Mouse (Mus musculus) c-Kit-negative CD71-positive TER-119-positive erythroid progenitor cells, embryonic 14.5 days (primary cell): ENCODE measurements at regions not wholly inside any gene's neighbourhood (a gene's known extent, or its start where the extent isn't known, plus 50 kb on each side); places are given as distances from the start of the nearest gene placed in this dataset.

ENCODE experiments used
- DNase-seq: peaks from one replicate; pipeline ENCODE4 v3.0.0-alpha.2; 2013; ENCODE audit warnings: low read depth, low spot score

DNA sequence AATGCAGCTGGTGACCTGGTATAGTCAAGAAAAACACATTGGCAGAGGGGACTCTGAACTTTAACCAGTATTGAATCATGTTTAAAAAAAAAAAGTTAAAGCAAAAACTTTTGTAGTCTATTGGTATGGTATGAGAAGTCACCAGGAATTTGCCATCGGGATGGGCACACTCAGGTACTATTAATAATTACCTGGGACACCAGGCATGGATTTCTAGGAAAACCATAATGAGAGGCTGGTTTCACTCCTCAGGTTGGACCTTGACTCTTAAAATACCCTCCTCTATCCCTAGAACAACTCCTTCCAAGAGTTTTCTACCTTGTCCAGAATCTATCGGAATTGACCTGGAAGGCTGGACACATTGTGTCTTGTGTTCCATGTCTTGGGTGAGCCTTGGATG lies 155.5 kb upstream of the Foxq1 start:
- no peak for DNase-seq

DNA sequence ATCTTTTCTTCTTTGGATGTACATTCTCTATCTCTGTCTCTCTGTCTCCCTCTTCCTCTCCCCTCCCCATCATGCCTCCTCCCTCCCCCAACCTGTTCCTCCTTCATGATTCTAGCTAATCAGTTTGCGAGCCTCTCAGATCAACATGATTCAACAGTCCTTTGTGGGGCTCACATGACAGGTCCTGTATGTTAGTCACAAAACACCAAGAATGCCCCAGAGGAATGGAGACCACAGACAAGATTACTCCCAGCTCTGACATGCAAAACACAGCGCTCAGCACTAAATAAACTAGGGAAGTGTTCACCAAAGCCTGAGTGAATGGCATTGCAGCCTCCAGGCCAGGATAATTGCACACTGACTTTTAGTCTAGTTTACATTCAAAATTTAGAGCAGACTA lies 150.6 kb upstream of the Foxq1 start:
- no peak for DNase-seq

DNA sequence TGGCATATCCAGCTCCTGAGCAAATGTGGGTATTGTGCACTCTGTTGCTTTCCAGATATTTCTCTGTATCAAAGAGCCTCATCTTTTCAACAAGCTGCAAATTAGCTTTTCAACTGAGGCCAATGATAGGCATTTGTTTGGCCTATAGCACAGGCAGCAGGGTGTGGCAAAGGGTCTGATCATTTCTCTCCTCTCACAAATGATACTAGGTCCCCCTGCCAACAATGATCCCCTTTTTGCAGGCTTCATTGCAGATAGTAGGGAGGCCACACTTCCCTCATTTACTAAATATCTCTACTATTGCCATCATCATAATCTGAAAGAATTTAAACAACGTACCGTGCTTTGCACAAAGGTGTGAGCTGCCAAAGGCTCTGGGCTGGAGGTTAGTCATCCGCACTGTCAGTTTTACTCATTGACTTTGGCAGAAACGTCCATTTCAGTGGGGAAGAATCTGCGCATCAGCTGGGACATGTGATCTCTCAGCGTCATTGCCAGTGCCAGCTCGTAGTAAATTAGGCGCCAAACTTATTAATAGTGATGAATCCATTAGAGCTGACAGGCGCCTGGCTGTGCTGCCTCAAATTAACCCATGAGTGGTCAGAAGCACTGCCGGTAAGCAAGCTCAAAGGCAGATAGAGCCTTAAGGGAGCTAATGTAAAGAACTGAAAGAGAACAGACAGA lies 147.4 kb upstream of the Foxq1 start:
- DNase-seq: no peak

DNA sequence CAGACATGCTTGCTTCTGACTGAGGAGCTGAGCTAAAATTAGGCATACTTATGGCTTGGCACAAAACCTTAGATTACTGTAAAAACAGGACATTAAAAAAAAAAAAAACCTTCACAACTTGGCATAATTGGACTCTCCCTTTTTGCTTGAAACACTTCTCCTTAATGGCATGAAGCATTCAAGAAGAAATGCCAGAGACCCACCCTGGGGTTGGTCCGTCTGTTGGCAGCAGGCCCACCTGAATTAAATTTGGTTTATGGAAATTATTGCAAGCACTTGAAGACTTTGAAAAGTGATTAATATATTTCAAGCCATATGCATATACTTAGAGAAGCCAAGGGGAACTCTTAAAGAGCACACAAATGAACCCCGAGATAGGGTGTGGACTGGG lies 146.8 kb upstream of the Foxq1 start:
- DNase-seq: no peak

DNA sequence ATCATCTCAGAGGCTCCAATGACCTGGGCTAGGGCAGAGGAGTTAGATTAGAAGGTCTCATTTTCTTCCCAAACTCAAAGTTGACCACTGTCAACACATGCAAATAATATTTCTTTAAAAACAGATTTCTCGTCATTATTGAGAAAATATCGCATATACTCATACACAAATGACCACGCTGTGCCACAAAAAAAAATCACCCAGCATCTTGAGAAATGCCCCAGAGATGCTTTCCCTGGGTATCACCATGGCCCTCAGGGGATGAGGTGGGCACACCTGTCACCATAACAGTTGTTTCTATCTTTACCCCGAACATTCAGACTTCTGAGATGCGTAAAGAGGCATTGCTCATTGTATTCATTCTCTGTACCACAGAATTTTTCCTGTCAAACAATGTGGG lies 134.4 kb upstream of the Foxq1 start:
- DNase-seq: no peak

DNA sequence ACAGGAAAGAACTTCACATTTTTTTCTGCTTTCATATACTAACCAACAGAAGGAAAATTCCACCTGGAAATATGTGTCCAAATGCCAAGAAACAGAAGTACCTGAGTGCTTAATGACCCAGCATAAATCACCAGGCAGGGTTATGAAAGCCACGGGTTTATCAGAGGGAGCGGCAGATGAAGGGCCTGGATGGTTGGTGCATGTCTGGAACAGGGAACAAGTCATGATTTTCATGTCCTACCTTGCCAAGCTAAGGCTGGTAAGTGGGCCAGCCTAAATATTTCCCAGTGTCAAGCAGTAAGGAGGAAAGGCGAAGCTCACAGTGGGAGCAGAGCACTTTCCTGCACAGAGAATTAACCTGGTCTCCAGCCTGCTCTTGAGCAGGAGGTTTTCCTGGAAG lies 132.3 kb upstream of the Foxq1 start:
- no peak for DNase-seq

DNA sequence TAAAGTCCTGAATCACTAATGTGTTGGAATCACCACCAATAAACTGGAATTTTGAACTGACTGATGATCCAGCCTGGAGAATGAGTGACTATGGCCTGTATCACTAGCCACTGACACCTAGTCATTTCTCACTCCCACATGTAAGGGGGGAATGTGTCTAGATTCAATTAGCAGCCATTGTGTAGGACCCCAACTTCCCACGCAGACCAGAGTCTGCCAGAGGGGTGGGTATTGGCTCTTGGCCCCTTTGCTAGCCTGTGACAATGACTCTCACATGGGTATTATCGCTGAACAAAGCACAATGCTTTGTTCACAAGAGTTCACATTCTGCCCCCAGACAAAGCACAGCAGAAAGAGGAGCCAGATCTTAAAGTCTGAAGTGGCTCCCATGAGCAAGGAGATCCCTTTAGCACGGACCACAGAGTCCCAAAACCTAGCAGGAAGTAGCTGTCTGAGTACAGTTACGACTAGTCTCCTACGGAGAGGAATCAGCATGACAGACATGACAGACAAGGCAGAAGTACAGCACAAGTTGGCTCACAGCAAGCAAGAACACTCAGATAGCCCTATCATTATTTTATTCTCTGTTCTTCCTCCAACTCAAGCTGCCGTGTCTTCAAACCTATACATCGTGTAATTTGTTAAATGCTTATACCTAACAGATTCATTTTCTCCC lies 130.0 kb upstream of the Foxq1 start:
- no peak for DNase-seq

DNA sequence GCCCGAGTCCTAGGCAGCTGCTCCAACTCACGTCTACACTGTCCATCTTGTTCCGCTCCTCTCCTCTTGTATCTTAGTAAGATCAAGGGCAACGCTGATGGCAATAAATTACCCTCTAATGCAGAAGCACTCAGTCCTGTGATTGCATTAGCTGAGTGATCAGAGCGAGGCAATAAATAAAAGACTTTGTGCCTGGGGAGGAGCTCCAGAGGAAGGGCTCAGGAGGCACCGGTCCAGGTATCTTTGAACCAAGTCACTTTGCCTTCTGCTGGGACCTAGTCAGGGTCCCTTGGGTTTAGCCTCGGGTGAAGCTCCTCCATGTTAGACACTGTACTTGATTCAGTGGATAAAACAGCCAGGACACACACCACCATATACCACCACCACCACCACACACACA lies 119.5 kb upstream of the Foxq1 start:
- DNase-seq: no peak

DNA sequence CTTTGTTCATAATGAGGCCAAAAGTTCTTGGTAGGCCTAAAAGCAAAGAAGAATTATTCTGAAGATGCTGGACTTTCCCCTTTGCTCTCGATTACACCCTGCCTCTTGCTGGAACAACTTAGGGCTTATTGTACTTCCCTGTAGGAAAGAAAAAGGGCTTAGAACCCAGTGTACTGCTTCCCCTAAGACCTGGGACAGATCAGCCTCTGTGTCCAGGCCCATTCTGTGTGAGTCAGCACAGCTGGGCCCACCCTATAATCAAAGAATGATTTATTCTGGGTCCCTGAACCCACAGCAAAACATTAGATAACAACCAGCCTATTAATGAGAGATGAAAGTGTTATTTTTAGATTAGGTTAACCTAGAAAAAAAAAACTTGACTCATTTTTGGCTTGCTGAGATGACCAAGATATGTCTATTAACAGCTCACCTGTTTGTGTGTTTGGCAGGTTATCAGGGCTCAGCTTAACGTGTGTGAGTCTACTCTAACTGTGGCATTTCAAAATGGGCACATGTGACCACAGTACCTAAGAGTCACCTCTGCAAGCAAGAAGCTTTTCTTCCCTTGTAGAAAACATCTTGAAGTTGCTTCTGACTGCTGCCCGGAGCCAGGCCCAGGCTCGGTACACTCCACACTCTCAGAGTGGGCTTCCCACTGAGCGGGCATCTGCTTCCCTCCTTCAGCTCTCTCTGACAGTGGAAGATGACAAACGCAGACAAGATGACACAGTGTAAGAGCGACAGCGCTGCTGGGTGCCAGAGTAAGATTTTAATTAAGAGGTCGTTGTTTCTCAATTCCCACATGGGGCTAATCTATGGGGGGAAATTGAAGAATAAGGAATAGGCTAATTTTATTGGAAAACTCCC lies 115.9 kb upstream of the Foxq1 start:
- no peak for DNase-seq

DNA sequence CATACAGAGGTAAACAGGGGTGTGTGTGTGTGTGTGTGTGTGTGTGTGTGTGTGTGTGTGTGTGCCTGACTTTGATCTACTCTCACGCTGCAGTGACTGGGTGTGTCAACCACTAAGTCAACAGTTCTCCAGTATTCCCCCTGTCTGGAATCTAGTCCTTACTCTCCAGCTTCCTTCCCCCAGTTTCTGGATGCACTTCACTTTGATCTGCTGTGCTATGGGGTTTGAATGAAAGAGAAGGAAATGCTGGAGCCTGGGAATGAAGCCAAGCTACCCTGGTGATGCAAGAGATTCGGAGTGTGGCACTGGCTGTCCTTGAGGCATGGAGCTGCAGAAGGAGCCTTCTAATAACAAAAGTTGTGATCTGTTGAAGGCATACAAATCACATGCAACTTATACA lies 97.1 kb upstream of the Foxq1 start:
- no peak for DNase-seq

DNA sequence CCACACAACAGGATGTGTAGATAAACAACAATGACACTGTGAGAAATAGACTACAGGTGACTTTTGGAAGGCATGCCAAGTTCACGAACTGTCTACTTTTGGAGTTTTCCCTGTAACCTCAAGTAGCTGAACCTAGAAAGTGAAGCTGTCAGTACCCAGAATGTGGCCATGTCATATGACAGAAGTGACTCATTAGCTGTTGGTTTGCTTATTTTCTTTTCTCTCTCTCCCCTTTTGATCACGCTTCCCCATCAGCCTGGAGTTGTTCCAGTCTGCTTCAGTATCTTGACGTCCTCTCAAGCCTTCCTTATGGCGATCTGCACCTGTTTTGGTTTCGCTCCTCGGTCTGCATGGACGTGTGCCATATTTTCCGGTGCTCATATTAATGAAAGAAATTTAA lies 90.8 kb upstream of the Foxq1 start:
- no peak for DNase-seq

DNA sequence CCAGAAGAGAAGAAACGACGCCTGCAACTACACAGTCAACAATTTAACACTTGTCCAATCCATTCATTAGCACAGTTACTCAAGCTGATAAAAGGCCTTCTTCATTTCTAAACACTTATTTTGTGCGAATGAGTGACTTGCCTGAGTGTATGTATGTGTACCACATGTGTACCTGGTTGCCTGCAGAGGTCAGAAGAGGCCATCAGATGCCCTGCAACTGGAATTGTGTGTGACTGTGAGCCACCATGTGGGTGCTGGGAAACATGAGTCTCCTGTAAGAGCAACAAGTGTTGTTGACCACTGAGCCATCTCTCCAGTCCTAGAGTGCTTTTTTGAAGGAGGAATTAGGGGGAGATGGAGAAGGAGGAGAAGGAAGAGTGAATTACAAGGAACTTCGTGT lies 90.2 kb upstream of the Foxq1 start:
- DNase-seq: no peak

DNA sequence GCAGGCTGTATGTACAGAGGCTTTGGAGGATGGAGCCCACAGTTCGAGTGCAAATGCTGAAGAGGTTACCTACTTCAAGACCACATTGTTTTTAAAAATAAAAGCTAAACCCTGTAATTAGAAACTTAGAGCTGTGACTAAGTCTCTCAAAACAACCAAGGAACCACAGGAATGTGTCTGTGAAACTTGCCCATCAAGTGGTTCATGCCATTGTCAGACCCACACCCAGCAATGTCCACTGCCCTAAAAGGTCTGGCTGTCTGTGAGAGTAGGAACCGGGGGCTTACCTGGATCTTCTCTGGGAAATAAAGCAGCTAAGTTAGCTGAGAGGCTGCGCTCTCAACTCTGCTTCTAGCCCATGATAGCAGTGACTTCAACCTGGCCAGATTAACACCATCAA lies 87.8 kb upstream of the Foxq1 start:
- no peak for DNase-seq

DNA sequence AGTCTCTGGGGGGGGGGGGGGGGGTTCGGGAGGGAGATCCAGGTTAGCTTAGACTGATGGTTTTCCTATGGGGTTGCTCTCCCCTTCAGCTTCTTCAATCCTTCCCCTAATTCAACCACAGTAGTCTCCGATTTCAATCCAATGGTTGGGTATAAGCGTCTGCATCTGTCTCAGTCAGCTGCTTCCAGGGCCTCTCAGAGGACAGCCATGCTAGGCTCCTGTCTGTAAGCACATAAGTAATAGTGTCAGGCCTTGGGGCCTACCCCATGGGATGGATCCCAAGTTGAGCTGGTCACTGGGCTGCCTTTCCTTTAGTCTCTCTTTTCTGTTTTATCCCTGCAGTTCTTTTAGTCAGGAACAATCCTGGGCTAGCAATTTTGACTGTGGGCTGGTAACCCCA lies 87.0 kb upstream of the Foxq1 start:
- DNase-seq: no peak

DNA sequence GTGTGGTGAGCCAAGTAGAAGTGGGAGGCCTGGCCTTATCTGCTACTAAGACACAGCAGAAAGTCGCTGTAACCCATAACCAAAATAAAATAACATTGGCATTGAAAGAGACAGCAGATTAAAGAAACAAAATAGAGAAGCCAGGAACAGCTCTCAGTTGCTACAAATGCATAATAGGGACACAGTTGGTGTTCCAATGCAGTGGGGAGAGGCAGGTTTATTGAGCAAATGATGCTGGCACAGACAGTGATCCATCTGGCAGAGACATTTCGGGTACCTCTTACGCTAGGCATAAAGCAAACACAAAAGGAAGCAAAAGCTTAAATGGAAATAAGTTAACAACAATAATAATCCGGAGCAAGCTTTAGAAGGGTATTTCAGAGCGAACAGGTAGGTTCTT lies 83.6 kb upstream of the Foxq1 start:
- DNase-seq: no peak

DNA sequence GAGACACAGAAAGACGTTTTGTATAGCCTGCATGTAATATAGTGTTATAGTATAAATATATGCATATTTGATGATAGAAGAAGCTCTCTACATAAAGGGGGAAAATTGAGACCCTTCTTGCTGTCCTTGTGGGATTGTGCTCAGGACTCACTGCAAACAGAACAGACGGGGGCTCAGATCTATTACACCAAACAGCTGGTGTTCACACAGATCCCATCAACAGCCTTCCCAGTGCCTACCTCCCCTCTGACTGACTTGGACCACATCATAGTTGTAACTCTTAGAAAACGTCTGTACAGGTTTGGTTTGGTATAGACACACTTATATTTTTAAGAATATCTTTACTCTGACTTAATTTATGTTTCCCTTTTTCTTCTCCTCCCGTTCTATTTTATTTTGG lies 83.1 kb upstream of the Foxq1 start:
- no peak for DNase-seq

DNA sequence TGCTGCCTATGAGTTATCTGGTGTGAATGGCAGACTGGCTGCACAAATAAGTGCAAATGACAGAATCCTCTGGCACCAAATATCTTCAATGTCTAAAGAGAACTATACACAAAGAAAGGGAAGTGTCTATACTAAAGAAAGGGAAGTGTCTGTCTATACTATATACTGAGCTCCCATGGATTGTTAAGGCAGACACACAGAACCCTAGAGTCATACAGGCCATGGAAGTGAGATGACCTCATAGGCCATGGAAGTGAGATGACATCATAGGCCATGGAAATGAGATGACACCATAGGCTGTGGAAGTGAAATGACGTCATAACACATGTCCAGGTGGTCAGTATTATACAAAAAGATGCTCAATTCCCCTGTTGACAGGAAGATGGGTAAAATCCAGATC lies 82.7 kb upstream of the Foxq1 start:
- no peak for DNase-seq

DNA sequence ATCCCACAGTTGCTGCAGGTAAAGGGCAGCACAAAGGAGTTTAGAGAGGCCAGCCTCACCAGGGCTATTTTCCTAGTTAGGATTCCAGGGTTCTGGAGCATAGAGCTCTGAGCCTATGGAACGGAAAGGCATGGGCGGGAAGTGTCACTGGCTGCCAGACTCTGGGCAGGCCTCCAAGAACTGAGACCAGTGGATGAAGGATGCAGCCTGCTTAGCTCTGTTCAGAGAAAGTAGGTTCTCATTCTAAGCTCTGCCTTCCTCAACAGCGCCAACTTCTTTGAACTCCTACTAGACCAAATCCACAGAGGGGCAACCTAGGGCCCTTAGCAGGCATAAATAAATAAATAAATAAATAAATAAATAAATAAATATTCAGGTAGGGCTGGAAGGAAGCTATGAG lies 80.1 kb upstream of the Foxq1 start:
- DNase-seq: no peak

DNA sequence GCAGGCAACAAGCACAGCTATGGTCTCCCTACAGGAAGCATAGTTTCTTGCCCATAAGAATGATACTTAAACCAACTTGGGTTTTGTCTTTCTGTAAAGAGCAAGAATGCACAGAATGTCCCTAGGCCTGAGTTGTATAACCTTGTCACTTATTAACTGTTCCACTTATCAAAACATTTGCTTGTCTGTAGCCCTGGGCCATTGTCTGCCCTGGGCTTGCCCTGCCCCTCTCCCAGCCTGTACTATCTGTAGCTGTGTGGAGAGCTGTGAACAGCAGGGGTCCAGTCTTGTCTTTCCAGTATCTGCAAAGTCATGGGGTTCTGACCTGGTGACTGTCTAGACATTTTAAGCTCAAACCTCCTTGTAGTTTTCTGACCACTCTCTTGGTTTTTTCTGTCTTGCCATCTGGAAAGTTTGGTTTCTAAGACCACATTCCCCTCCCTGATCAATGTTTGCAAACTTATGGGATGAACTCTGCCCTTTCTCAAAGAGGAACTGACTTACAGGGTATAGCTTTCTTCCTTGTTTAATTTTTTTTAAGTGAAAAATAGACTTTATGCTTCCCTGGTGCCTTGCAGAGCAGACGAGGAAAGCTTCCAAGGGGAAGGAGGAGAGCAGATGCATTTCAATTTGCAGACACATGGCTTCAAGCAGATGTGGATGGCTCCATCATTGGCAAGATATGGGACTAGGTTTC lies 78.6 kb upstream of the Foxq1 start:
- no peak for DNase-seq

DNA sequence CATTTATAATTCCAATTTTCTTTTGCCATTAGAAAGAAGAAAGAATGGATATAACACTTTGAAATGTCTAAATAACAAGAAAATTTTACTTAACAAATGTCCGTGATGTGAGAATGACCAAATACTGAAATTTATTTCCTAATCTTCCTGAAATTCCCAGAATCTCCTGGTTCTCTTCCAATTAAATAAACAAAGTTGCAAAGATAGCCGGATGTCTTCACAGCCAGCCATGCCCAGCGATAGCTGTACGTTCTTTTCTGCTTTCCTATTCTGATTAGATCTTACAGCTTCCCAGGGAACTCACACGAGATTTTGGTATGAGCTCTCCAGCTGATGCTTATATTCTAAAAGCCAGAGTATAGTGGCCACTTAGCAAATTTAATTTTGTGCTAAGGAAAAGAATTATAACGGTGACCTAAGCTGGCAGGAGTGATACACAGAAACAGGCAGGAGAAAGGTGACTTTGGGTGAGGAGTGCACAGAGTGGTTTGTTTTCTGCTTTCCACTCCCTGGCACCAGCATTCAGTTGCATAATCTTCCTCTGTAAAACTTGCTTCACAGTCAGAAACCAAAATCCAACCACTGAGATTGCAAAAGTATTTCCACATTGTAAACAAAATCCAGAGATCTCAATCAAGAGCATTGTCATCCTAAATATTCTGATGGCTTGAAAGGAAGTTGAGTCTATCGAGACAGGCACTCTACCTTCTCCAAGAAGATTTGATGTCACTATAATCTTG lies 74.7 kb upstream of the Foxq1 start:
- DNase-seq: no peak

DNA sequence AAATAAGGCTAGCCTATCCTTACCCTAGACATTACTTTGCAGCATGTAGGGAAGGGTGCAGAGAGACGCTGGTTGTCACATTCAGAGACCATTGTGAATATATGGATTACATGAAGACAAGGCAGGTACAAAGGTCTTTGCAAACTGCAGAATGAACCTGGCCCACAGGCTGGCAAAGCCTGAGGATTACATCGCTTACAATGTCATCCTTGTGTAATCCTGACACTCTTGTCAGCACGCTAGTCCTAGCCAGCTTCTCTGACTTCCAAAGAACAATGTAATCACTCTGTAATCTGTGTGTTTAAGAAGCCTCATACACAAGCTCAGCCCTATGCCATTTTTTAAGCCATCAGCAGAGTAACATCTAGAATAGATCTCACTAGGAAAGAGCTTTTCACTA lies 69.6 kb upstream of the Foxq1 start:
- DNase-seq: no peak

DNA sequence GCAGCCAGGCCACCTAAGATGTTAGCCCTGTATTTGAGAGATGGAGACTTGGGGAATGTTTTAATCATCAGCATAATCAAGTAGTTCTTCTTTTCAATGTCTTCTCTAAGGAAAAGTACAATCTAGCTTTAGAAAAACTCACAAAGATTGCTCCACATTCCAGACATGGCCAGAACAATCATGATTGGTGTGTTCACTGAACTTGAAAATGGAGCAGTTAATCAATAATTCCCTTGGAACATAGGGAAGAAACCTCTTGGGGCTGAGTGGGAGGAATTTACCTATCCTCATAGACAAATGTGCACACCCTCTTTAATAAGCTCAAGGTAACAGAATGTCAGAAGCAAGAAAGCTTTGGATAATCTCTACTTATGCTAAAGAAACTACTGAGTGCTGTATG lies 67.7 kb upstream of the Foxq1 start:
- no peak for DNase-seq
